Comparison of ENCODE assay signal across 13 mouse cellular contexts in the genomic region with DNA sequence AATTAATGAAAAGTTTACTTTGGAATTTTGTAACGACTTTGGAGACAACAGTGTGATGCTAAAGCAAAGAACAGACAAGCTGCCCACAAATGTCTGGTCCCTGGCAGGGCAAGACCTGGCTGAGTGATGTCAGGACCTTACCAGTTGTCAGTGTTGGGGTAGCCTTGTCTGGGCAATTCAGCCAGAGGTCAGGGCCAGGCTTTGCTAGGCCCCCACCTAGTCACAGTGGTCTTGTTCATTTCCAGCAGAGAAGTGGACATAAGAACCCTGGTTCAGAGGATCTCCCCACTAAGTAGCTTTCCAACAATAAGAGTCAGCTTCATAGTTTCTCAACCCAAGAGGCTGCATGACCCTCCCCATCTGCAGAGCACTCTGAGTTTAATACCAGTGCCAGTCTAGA. TPM values are rescaled to one million over a fixed set of nuclear protein-coding genes. Genes with fewer than 3 reads are reported as not detected.
A peak's percentile ranks its signal among the peaks of the same experiment; 100 is the strongest.
DNase-seq lines count a peak whose midpoint lies in the region; ATAC-seq lines count a peak whose summit lies in the region.
"Had no signal": no experiment of that assay in that cellular context is flagged by ENCODE, and none has a peak within 500 bp of the region (broad histone marks: within the 10 kb centered on the region; RNA-seq: fewer than 3 reads in every experiment).

No protein-coding gene starts in this region.

- H3K4me1 ChIP-seq in forebrain, embryonic 10.5 days = peaks cover 68% of the 10 kb centered on the region
- peaks cover 25% of the 10 kb centered on the region for H3K4me1 ChIP-seq in forebrain, embryonic 16.5 days (replicated peaks; ENCODE audit: control insufficient read depth, insufficient read depth, low read length)
- peaks cover 28% of the 10 kb centered on the region for H3K4me1 ChIP-seq in kidney, embryonic 14.5 days (ENCODE audit: control insufficient read depth, insufficient read depth, low read length)
- peaks cover 40% of the 10 kb centered on the region for H3K4me1 ChIP-seq in embryonic facial prominence, embryonic 13.5 days
- H3K4me1 ChIP-seq in liver, embryonic 15.5 days (replicated peaks) = peaks cover 76% of the 10 kb centered on the region

- H3K27me3 ChIP-seq in forebrain, embryonic 10.5 days (ENCODE audit: poor library complexity, severe bottlenecking) = no peaks in the 10 kb centered on the region
- H3K27me3 ChIP-seq in forebrain, embryonic 16.5 days (replicated peaks; ENCODE audit: control insufficient read depth, insufficient read depth, low read length) = no peaks in the 10 kb centered on the region
- H3K27me3 ChIP-seq in kidney, embryonic 14.5 days (ENCODE audit: control insufficient read depth, insufficient read depth, low read length) = no peaks in the 10 kb centered on the region
- no peaks in the 10 kb centered on the region for H3K27me3 ChIP-seq in embryonic facial prominence, embryonic 13.5 days
- no peaks in the 10 kb centered on the region for H3K27me3 ChIP-seq in liver, embryonic 15.5 days
- H3K27me3 ChIP-seq: Patski had no signal

- peak overlapping the region; percentile 95 for H3K27ac ChIP-seq in forebrain, embryonic 10.5 days
- H3K27ac ChIP-seq in forebrain, embryonic 16.5 days (ENCODE audit: low read length) = no peak overlapping the region
- no peak overlapping the region for H3K27ac ChIP-seq in kidney, embryonic 14.5 days (ENCODE audit: low read depth, low read length)
- H3K27ac ChIP-seq in embryonic facial prominence, embryonic 13.5 days = no peak overlapping the region; the same call in 1 of the 2 replicates
- H3K27ac ChIP-seq in liver, embryonic 15.5 days (replicated peaks) = peak overlapping the region; percentile 85

- H3K9ac ChIP-seq in forebrain, embryonic 16.5 days (replicated peaks; ENCODE audit: low read depth, low read length) = no peak overlapping the region
- H3K9ac ChIP-seq in kidney, embryonic 14.5 days (ENCODE audit: low read depth, low read length) = peak overlapping the region; percentile 74; the same call in 1 of the 2 replicates
- peak overlapping the region; percentile 82 for H3K9ac ChIP-seq in embryonic facial prominence, embryonic 13.5 days
- peak overlapping the region; percentile 81; the same call in 1 of the 2 replicates for H3K9ac ChIP-seq in liver, embryonic 15.5 days

- DNase-seq in forebrain, embryonic 10.5 days (ENCODE audit: extremely low spot score, low spot score) = no peak
- DNase-seq in kidney, adult 8-10 months = no peak
- DNase-seq in thymus, postnatal 36 days = no peak
- DNase-seq in cerebellum, adult 9-11 months = no peak
- DNase-seq: adrenal gland, postnatal 36 days; cerebellum, postnatal 25 days; layer of hippocampus, postnatal 36 days; right cerebral cortex, adult 18-20 months had no signal

- 88% methylated on average over 1 of the region's 1 CpGs for WGBS in forebrain, embryonic 10.5 days
- WGBS in forebrain, embryonic 16.5 days = 74% methylated on average over 1 of the region's 1 CpGs
- 88% methylated on average over 1 of the region's 1 CpGs for WGBS in kidney, embryonic 14.5 days
- 63% methylated on average over 1 of the region's 1 CpGs for WGBS in embryonic facial prominence, embryonic 13.5 days
- 72% methylated on average over 1 of the region's 1 CpGs for WGBS in liver, embryonic 15.5 days (ENCODE audit: insufficient replicate concordance)

- no peak overlapping the region for H3K4me2 ChIP-seq in forebrain, embryonic 16.5 days (ENCODE audit: low read length)
- peak overlapping the region; percentile 95; the same call in 1 of the 2 replicates for H3K4me2 ChIP-seq in kidney, embryonic 14.5 days (replicated peaks; ENCODE audit: low read depth, low read length)
- H3K4me2 ChIP-seq in embryonic facial prominence, embryonic 13.5 days = peak overlapping the region; percentile 92
- peak overlapping the region; percentile 98 for H3K4me2 ChIP-seq in liver, embryonic 15.5 days

- no peaks in the 10 kb centered on the region for H3K9me3 ChIP-seq in forebrain, embryonic 10.5 days
- no peaks in the 10 kb centered on the region for H3K9me3 ChIP-seq in forebrain, embryonic 16.5 days (ENCODE audit: control insufficient read depth, low read length)
- no peaks in the 10 kb centered on the region for H3K9me3 ChIP-seq in kidney, embryonic 14.5 days (ENCODE audit: control insufficient read depth, low read length)
- no peaks in the 10 kb centered on the region for H3K9me3 ChIP-seq in embryonic facial prominence, embryonic 13.5 days
- no peaks in the 10 kb centered on the region for H3K9me3 ChIP-seq in liver, embryonic 15.5 days (replicated peaks)

- H3K36me3 ChIP-seq in forebrain, embryonic 10.5 days (replicated peaks) = peaks cover 40% of the 10 kb centered on the region
- no peaks in the 10 kb centered on the region for H3K36me3 ChIP-seq in forebrain, embryonic 16.5 days (ENCODE audit: control insufficient read depth, insufficient read depth)
- H3K36me3 ChIP-seq in kidney, embryonic 14.5 days (ENCODE audit: control insufficient read depth, insufficient read depth, low read length) = peaks cover 12% of the 10 kb centered on the region; the same call in 1 of the 2 replicates
- H3K36me3 ChIP-seq in embryonic facial prominence, embryonic 13.5 days = peaks cover 17% of the 10 kb centered on the region
- H3K36me3 ChIP-seq in liver, embryonic 15.5 days (replicated peaks) = peaks cover 35% of the 10 kb centered on the region

- peak overlapping the region; percentile 65 for H3K4me3 ChIP-seq in forebrain, embryonic 10.5 days
- H3K4me3 ChIP-seq in forebrain, embryonic 16.5 days (replicated peaks; ENCODE audit: low read length) = no peak overlapping the region
- H3K4me3 ChIP-seq in kidney, embryonic 14.5 days (ENCODE audit: low read length) = peak overlapping the region; percentile 52; the same call in 1 of the 2 replicates
- peak overlapping the region; percentile 63 for H3K4me3 ChIP-seq in embryonic facial prominence, embryonic 13.5 days
- H3K4me3 ChIP-seq in liver, embryonic 15.5 days (replicated peaks) = peak overlapping the region; percentile 72

- no peak for ATAC-seq in forebrain, embryonic 16.5 days
- ATAC-seq in kidney, embryonic 14.5 days (ENCODE audit: low FRiP score, low TSS enrichment) = no peak
- no peak for ATAC-seq in embryonic facial prominence, embryonic 13.5 days (ENCODE audit: insufficient number of reproducible peaks, insufficient read depth, low FRiP score, low TSS enrichment, low read depth)
- ATAC-seq in liver, embryonic 15.5 days (ENCODE audit: insufficient read depth) = no peak
- ATAC-seq: Patski had no signal

RNA-seq across cellular contexts. Expression of gene Rassf7, which starts 4.7 kb away (rescaled TPM):
- polyA plus RNA-seq in forebrain, embryonic 10.5 days (2016; fragmentation: Nextera tagmentation; extraction: Ambion mirVana) = 50.8 and 53.8 TPM in 2 replicates
- 22.9 and 23.6 TPM in 2 replicates for polyA plus RNA-seq in forebrain, embryonic 16.5 days (2015; fragmentation: Nextera tagmentation; extraction: Ambion mirVana)
- 52.0 and 52.9 TPM in 2 replicates for polyA plus RNA-seq in kidney, embryonic 14.5 days (2014; fragmentation: Nextera tagmentation; extraction: Ambion mirVana)
- 32.9 and 40.0 TPM in 2 replicates for polyA plus RNA-seq in embryonic facial prominence, embryonic 13.5 days (2015; fragmentation: Nextera tagmentation; extraction: Ambion mirVana)
- 27.3 and 33.4 TPM in 2 replicates for polyA plus RNA-seq in liver, embryonic 15.5 days (2015; fragmentation: Nextera tagmentation; extraction: Ambion mirVana)

RNA-seq across cellular contexts. Expression of gene Lmntd2, which starts 6.5 kb away (rescaled TPM):
- 3.4 and 4.4 TPM in 2 replicates for polyA plus RNA-seq in forebrain, embryonic 10.5 days (2016; fragmentation: Nextera tagmentation; extraction: Ambion mirVana)
- 0.76 and 1.2 TPM in 2 replicates for polyA plus RNA-seq in forebrain, embryonic 16.5 days (2015; fragmentation: Nextera tagmentation; extraction: Ambion mirVana)
- 3.3 and 3.4 TPM in 2 replicates for polyA plus RNA-seq in kidney, embryonic 14.5 days (2014; fragmentation: Nextera tagmentation; extraction: Ambion mirVana)
- polyA plus RNA-seq in embryonic facial prominence, embryonic 13.5 days (2015; fragmentation: Nextera tagmentation; extraction: Ambion mirVana) = 2.8 and 3.4 TPM in 2 replicates
- polyA plus RNA-seq in liver, embryonic 15.5 days (2015; fragmentation: Nextera tagmentation; extraction: Ambion mirVana) = 0.60 and 0.91 TPM in 2 replicates

RNA-seq across cellular contexts. Expression of gene Phrf1, which starts 8.2 kb away (rescaled TPM):
- polyA plus RNA-seq in forebrain, embryonic 10.5 days (2016; fragmentation: Nextera tagmentation; extraction: Ambion mirVana) = 121 and 124 TPM in 2 replicates
- polyA plus RNA-seq in forebrain, embryonic 16.5 days (2015; fragmentation: Nextera tagmentation; extraction: Ambion mirVana) = 90.2 and 96.1 TPM in 2 replicates
- polyA plus RNA-seq in kidney, embryonic 14.5 days (2014; fragmentation: Nextera tagmentation; extraction: Ambion mirVana) = 48.5 and 82.6 TPM in 2 replicates
- polyA plus RNA-seq in embryonic facial prominence, embryonic 13.5 days (2015; fragmentation: Nextera tagmentation; extraction: Ambion mirVana) = 78.5 and 82.0 TPM in 2 replicates
- polyA plus RNA-seq in liver, embryonic 15.5 days (2015; fragmentation: Nextera tagmentation; extraction: Ambion mirVana) = 26.7 and 32.6 TPM in 2 replicates

RNA-seq across cellular contexts. Expression of gene Lrrc56, which starts 26.4 kb away (rescaled TPM):
- polyA plus RNA-seq in forebrain, embryonic 10.5 days (2016; fragmentation: Nextera tagmentation; extraction: Ambion mirVana) = 15.5 and 15.6 TPM in 2 replicates
- polyA plus RNA-seq in forebrain, embryonic 16.5 days (2015; fragmentation: Nextera tagmentation; extraction: Ambion mirVana) = 10.0 and 13.9 TPM in 2 replicates
- 6.7 and 9.5 TPM in 2 replicates for polyA plus RNA-seq in kidney, embryonic 14.5 days (2014; fragmentation: Nextera tagmentation; extraction: Ambion mirVana)
- polyA plus RNA-seq in embryonic facial prominence, embryonic 13.5 days (2015; fragmentation: Nextera tagmentation; extraction: Ambion mirVana) = 11.6 and 13.3 TPM in 2 replicates
- 11.0 and 12.1 TPM in 2 replicates for polyA plus RNA-seq in liver, embryonic 15.5 days (2015; fragmentation: Nextera tagmentation; extraction: Ambion mirVana)

RNA-seq across cellular contexts. Expression of gene Hras, which starts 26.6 kb away (rescaled TPM):
- polyA plus RNA-seq in forebrain, embryonic 10.5 days (2016; fragmentation: Nextera tagmentation; extraction: Ambion mirVana) = 80.6 and 82.7 TPM in 2 replicates
- 105 and 113 TPM in 2 replicates for polyA plus RNA-seq in forebrain, embryonic 16.5 days (2015; fragmentation: Nextera tagmentation; extraction: Ambion mirVana)
- polyA plus RNA-seq in kidney, embryonic 14.5 days (2014; fragmentation: Nextera tagmentation; extraction: Ambion mirVana) = 97.2 and 97.8 TPM in 2 replicates
- polyA plus RNA-seq in embryonic facial prominence, embryonic 13.5 days (2015; fragmentation: Nextera tagmentation; extraction: Ambion mirVana) = 99.8 and 110 TPM in 2 replicates
- polyA plus RNA-seq in liver, embryonic 15.5 days (2015; fragmentation: Nextera tagmentation; extraction: Ambion mirVana) = 83.0 and 98.2 TPM in 2 replicates

Comparison
In these comparisons a context has a peak if more than half of its experiments do, and no peak if none do; other contexts are left out.
1. H3K27ac ChIP-seq: peak in forebrain, embryonic 10.5 days (single experiment) and liver, embryonic 15.5 days (single experiment); none in forebrain, embryonic 16.5 days (single experiment), kidney, embryonic 14.5 days (single experiment) and embryonic facial prominence, embryonic 13.5 days (single experiment).